Mouse (Mus musculus): Measurements from ENCODE around the gene U2af1l4.
A peak's percentile ranks its signal among the peaks of the same experiment; 100 is the strongest.

Gene U2af1l4

GRCm38 (mm10) chr7:30553021-30553589 is 10.0 kb upstream of the U2af1l4 start:
- no peak for DNase-seq

DNA sequence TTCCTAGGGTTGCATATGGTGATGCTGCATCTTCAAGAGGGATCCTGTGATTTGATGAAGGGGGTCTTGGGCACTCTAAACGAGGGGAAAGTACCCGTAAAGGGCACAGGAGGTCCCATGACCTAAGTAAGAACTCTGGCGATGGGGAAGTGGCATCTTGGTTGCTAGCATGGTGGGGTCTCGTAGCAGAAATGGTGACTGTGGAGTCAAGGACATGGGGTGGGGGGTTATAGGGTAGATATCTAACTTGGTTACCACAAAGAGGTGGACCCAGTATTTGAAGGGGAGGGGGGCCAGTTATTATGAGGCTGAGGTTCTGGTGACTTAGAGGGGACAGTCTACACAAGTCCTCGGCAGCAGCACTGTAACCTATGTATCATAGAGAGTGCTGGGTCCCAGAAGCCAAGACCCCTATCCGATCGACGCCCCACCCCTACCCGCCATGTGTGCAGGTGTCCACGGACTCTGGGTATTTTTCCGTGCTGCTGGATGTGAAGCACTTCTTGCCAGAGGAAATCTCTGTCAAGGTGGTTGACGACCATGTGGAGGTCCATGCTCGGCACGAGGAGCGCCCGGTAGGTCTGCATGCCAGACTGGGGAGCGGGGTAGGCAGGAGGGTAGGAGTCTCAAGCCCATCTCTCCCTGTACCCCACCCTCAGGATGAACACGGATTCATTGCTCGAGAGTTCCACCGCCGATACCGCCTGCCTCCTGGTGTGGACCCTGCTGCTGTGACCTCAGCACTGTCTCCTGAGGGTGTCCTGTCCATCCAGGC is 9.1 kb upstream of the U2af1l4 start:
- DNase-seq = no peak

DNA sequence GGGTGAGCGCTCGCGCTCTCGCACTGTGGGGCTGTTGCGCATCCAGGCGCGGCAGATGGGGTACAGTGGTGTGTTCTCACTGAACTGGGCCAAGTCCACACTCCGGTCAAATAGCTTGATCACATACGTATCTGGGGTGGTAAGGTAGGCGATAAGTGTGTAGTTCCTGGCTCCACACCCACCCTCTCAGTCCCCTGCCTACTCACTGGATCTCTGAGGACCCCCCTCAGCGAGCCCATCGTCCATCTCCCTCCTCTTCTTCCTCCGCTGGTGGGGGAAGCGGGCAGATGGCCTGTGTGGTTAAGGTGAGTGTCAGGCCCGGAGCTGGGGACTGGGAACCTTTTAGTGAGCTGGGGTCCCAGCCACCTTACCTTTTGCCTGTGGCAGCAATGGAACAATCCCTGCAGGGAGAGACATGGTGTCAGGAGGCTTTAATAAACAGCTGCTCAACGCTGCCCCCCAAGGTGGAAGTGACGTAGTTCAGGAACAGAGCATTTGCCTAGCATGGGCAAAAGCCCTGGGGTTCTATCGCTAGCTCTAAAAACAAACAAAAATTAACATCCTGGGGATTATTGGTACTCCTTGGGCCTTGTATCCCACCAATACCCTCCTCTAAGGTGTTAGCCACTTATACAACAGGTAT is 6.1 kb upstream of the U2af1l4 start:
- DNase-seq = peak; percentile 54 to 59

GRCm38 (mm10) chr7:30557901-30558514 is 5.1 kb upstream of the U2af1l4 start:
- no peak for DNase-seq

DNA sequence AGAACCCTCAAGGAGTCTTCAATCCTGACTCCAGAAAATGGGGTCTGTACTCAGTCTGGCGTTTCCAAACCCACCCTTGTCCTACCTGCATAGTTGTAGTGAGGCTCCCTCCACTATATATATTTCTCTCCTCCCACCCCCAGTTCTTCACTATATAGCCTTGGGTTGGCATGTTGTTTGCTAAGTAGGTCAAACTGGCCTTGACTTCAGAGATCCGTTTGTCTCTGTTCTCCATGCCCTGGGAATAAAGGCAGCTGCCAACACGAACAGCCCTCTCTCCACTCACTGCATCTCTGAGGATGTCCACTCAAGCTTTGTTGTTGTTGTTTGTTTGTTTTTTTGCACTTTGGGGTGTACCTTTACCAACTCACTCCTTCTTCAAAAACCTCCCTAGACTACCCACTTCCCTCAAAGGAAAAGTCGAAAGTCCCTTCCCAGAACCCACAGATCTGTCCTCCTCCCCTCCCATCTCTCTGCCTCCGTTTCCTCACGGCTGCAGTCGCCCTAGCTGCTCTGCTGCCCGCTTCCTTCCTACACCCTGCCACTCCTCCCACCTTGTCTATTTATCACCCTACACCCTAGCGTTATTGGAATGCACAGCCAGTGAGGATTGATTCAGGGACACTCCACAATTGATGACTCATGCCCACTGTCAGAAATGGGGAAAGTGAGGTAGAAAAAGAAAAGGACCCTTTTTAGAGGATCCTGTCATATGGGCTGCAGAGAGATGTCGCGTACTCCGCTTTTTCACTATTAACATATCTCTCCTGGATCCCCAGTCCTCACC is 4.3 kb upstream of the U2af1l4 start:
- no peak for DNase-seq

GRCm38 (mm10) chr7:30559443-30559954 is 3.6 kb upstream of the U2af1l4 start, which contains the start of gene Lin37:
TSS of gene Lin37 (minus strand) at chr7:30559838.
- peak; percentile 86 to 90 for DNase-seq

DNA sequence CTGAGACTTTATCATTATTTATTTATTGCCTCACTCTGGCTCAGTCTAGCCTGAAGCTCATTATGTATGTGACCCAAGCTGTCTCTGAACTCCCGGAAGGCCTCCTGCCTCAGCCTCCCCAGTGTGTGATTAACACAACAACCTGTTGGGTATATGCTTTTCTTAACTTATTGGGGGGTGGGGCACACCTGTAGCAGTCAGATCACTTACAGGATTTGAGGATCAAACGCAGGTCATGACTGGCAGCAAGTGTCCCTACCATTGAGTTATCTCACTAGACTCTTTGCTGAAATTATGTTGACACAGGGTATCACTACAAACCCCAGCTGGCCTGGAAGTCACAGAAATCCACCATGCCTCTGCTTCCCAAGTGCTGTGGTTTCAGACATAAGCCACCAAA is 2.8 kb upstream of the U2af1l4 start:
- no peak for DNase-seq

DNA sequence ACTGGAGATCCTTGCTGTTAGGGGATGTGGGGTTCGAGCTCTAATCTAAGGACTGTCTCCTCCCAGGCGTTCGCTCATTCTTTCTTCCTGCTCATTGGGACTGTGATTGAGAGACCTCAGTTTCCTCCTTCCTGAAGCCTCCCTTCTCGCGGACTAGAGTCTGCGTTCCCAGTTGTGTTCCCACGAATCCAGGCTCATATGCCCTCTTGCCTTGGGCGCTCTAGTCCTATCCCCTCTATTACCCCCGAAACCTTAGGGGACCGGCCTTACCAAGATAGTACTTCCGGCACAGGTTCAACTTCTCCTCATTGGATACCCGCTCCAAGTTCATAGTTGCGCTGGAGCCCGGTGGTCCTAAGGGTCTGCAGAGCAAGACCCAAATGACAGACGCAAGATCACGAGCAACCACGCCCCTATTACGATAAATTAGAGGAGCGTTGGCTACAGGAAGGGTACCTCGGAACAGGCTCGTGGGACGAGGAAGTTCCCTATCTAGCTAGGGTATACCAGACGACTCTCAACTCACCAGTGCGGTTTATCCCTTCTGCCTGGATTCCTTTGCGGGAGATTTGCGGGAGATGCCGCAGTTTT is 480 bp upstream of the U2af1l4 start:
- DNase-seq = no peak

- DNase-seq = no peak
Observed at GRCm38 (mm10) chr7:30563906-30564280, 792 bp downstream of the U2af1l4 start.

DNA sequence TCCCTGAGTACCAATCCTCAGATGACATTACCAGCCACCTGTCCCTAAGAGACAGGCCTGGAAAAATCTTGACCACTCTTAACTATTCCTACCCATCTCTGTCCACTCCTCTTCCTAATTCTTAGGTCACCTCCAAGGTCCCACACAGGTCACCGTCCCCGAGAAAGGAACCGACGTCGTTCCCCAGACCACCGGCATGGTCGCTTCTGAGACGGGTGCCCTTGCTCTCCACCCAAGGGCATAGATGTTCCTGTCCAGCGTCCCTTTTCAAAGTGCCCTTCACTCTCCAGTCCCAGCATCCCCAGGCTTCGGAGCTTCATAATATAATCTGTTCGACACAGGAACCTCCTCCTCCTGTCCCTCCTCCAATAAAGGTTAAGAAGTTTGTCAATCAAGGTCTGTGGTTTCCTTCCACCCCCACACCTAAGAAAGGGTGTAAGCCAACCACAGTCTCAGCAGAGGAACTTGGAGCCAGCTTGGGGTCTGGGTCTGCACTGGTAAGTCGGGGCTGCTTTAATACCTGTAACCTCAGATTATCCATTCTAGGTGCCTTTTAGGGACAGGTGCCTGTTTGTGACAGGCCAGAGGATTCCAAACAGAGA is 2.0 kb downstream of the U2af1l4 start, which contains the start of gene Igflr1:
TSS of gene Igflr1 (plus strand) at position 458 of the 602 bp plus-strand sequence.
- DNase-seq = no peak

GRCm38 (mm10) chr7:30566033-30566432 is 2.9 kb downstream of the U2af1l4 start:
- no peak for DNase-seq

DNA sequence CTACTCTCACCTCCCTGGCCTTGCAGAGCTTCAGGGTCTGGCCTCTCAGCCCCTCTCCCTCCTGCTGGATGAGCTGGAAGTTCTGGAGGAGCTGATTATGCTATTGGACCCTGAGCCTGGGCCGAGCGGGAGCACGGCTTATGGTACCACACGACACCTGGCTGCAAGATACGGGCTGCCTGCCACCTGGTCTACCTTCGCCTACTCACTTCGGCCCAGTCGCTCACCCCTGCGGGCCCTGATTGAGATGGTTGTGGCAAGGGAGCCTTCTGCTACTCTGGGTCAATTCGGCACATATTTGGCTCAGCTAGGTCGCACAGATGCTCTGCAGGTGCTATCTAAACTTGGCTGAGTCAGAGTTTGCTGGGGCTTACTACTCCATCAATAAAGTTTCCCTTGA is 4.5 kb downstream of the U2af1l4 start:
- DNase-seq = no peak

- no peak for DNase-seq
Observed at GRCm38 (mm10) chr7:30572389-30572788, 9.3 kb downstream of the U2af1l4 start.

GRCm38 (mm10) chr7:30572969-30573368 is 9.9 kb downstream of the U2af1l4 start:
- no peak for DNase-seq

- DNase-seq = no peak
Observed at GRCm38 (mm10) chr7:30579950-30580349, 16.8 kb downstream of the U2af1l4 start.

DNA sequence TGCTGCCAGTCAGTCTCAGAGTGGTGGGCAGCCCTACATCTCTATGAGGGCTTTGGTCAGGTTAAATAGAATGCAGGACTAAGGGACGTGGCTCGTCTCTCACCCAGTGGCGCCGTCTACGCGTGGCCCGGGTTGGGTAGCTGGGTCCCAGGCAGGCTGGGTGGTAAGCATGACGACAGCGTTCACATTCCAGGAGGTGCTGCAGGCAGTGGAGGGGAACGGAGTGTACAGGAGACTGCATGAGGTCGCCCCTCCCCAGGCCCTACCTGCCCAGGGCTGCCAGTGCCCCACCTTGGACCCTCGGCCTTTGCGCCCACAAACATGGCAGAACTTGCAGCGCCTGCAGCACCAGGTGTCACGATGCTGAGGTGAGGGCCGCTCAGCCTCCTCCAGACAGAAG is 18.4 kb downstream of the U2af1l4 start:
- DNase-seq = no peak

- DNase-seq = no peak
Observed at GRCm38 (mm10) chr7:30584339-30584738, 21.2 kb downstream of the U2af1l4 start.

DNA sequence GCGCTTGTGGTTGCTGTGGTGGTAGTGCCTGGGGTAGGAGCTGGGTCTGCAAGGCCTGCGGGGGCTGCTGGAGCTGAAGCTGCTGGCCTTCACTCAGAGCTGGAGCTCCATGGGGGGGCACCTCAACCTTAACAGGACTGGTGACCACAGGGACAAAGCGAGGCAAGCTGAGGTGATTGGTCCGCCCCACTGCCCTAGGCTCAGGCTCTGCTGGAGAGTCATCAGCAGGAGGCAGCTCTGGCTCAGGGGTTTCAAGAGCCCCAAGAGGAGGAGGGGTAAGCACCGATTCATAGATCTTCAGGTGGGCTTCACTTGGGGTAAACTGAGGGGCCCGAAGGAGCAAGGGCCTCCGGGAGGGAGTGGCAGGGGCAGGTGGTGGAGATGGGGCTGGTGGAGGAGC is 22.1 kb downstream of the U2af1l4 start:
- DNase-seq = no peak

GRCm38 (mm10) chr7:30586455-30587020 is 23.4 kb downstream of the U2af1l4 start:
- no peak for DNase-seq

GRCm38 (mm10) chr7:30587842-30588667 is 25.0 kb downstream of the U2af1l4 start:
- DNase-seq = peak; percentile 60 to 61
